Mouse (Mus musculus) liver, embryonic 14.5 days (tissue): ENCODE measurements at regions not wholly inside any gene's neighbourhood (a gene's known extent, or its start where the extent isn't known, plus 50 kb on each side); places are given as distances from the start of the nearest gene placed in this dataset.
A peak's percentile ranks its signal among the peaks of the same experiment; 100 is the strongest.

Source experiments
- ATAC-seq: fragments of 200-750 bp; cut with Nextera tagmentation; 2 replicates; pipeline ENCODE4 v1.8.0; 2017; ENCODE audit warnings: moderate number of reproducible peaks, mild to moderate bottlenecking, moderate library complexity; ENCODE audit not compliant: insufficient read depth
- DNase-seq, 3 experiments: peaks; one replicate each; pipeline ENCODE4 v3.0.0-alpha.2; 2012 to 2013; ENCODE audit warnings: low read depth in 3 of 3, low spot score in 3 of 3
- H3K27ac ChIP-seq: fragments of 300-500 bp; sonication (generic); 2 replicates; pipeline ENCODE4 v1.5.1; 2014; ENCODE audit warnings: moderate library complexity, mild to moderate bottlenecking, control low read depth, inconsistent platforms
- H3K27me3 ChIP-seq: fragments of 300-500 bp; sonication (generic); 2 replicates; pipeline ENCODE4 v1.6.1; 2014; ENCODE audit warnings: mild to moderate bottlenecking, low read length, moderate library complexity; ENCODE audit not compliant: control insufficient read depth, insufficient read depth
- H3K36me3 ChIP-seq: fragments of 300-500 bp; sonication (generic); replicated peaks from 2 replicates; pipeline ENCODE4 v1.6.1; 2014; ENCODE audit warnings: low read depth; ENCODE audit not compliant: control insufficient read depth, insufficient read depth
- H3K4me1 ChIP-seq, 2 experiments: fragments of 200-500 bp in 1 of 2; fragments of 300-500 bp in 1 of 2; sonication (generic) in 1 of 2; replicated peaks; 2 replicates each; pipeline ENCODE4 v1.6.1; 2012 to 2014; ENCODE audit warnings: antibody characterized with exemption in 1 of 2, inconsistent platforms in 1 of 2, low read length in 1 of 2; ENCODE audit not compliant: control insufficient read depth in 2 of 2, insufficient read depth in 2 of 2
- H3K4me2 ChIP-seq: fragments of 300-500 bp; sonication (generic); 2 replicates; pipeline ENCODE4 v1.6.1; 2014; ENCODE audit warnings: low read depth, mild to moderate bottlenecking, control low read depth, moderate library complexity
- H3K4me3 ChIP-seq, 2 experiments: fragments of 200-500 bp in 1 of 2; fragments of 300-500 bp in 1 of 2; sonication (generic) in 1 of 2; 2 replicates each; pipeline ENCODE4 v1.5.1; 2012 to 2014; ENCODE audit warnings: low read depth in 2 of 2, low read length in 2 of 2, mild to moderate bottlenecking in 2 of 2, control low read depth in 1 of 2, inconsistent platforms in 1 of 2, moderate library complexity in 1 of 2; ENCODE audit not compliant: insufficient read depth in 1 of 2
- H3K9ac ChIP-seq: fragments of 300-500 bp; sonication (generic); replicated peaks from 2 replicates; pipeline ENCODE4 v1.6.1; 2014; ENCODE audit warnings: mild to moderate bottlenecking, control low read depth, moderate library complexity
- H3K9me3 ChIP-seq: fragments of 300-500 bp; sonication (generic); 2 replicates; pipeline ENCODE4 v1.6.1; 2016; ENCODE audit warnings: low read length, mixed read lengths; ENCODE audit not compliant: control insufficient read depth
- CTCF ChIP-seq: IDR thresholded peaks from 2 replicates; pipeline ENCODE4 v1.5.1; 2016; ENCODE audit warnings: antibody characterized with exemption, low read depth, control low read depth
- EP300 ChIP-seq: IDR thresholded peaks from 2 replicates; pipeline ENCODE4 v1.6.1; 2016; ENCODE audit warnings: antibody characterized with exemption, low read depth
- WGBS: fragments of 180-500 bp; shearing (Covaris S2); extraction: QIAGEN DNeasy Blood & Tissue Kit; methylation state at CpG from one replicate; pipeline ENCODE4 v1.1.7; 2014; ENCODE audit not compliant: insufficient replicate concordance; 5-methylcytosine and 5-hydroxymethylcytosine counted together

- no peak overlapping the region for H3K9ac ChIP-seq
- no peaks in the 10 kb centered on the region for H3K27me3 ChIP-seq
- no peaks in the 10 kb centered on the region for H3K4me1 ChIP-seq
- H3K36me3 ChIP-seq, result no peaks in the 10 kb centered on the region
- DNase-seq (no peak), ATAC-seq (no peak)
- no peaks in the 10 kb centered on the region for H3K9me3 ChIP-seq
- H3K4me3 ChIP-seq, result no peak overlapping the region
- H3K27ac ChIP-seq, result no peak overlapping the region
- TF ChIP-seq EP300 (no peak), CTCF (peak; percentile 21; the same call in 1 of the 2 replicates)
- 11% methylated on average over 6 of the region's 6 CpGs for WGBS
- H3K4me2 ChIP-seq, result no peak overlapping the region
Observed at GRCm38 (mm10) chrX:61046700-61047099, 138.7 kb downstream of the Cdr1 start.

DNA sequence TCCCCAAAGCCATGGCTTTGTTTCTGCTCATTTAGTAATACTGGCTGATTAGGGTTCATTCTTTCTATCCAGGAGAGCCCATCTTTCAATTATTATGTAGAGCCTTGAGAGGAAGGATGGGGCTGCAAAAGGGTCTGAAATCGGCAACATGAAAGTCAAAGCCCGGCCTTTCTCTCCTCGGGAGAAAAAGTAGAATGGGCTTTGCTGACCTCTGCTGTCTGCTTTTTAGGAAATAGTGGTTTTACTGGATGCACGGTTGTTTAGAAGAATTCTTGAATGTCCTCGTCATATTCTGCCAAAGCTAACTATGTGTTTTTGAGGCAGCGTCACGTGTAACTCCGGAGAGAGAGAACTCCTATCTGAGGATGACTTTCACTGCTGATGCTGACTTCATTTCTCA is 142.2 kb downstream of the Cdr1 start:
- ATAC-seq, result no peak
- H3K4me1 ChIP-seq, result no peaks in the 10 kb centered on the region
- H3K27ac ChIP-seq, result no peak overlapping the region
- H3K9ac ChIP-seq, result no peak overlapping the region
- no peaks in the 10 kb centered on the region for H3K36me3 ChIP-seq
- 49% methylated on average over 8 of the region's 8 CpGs for WGBS
- no peak overlapping the region for H3K4me2 ChIP-seq
- H3K4me3 ChIP-seq, result no peak overlapping the region
- no peak for DNase-seq
- no peaks in the 10 kb centered on the region for H3K27me3 ChIP-seq
- TF ChIP-seq CTCF (no peak), EP300 (no peak)
- H3K9me3 ChIP-seq, result no peaks in the 10 kb centered on the region
